Mouse (Mus musculus): ENCODE results near the gene Plin4. TPM values are rescaled to one million over a fixed set of nuclear protein-coding genes. Genes with fewer than 3 reads are reported as not detected.
"Not testable (repeated sequence)": the region's sequence is repeated elsewhere in the genome, so short reads cannot be mapped to it uniquely, and the experiment has no call there.

Gene Plin4
- total RNA-seq, 1 experiment from 2014 or later, result not detected

GRCm38 (mm10) chr17:56069066-56069465, 40.5 kb downstream of the Plin4 start:
- no peak for ATAC-seq (replicated peaks; ENCODE audit: low read depth, poor library complexity, severe bottlenecking)

- no peak for ATAC-seq (replicated peaks; ENCODE audit: low read depth, poor library complexity, severe bottlenecking)
Observed at GRCm38 (mm10) chr17:56066451-56066850, 43.2 kb downstream of the Plin4 start.

- ATAC-seq (replicated peaks; ENCODE audit: low read depth, poor library complexity, severe bottlenecking), result not testable (repeated sequence)
Observed at GRCm38 (mm10) chr17:56065715-56066114, 43.9 kb downstream of the Plin4 start.

GRCm38 (mm10) chr17:56062081-56062480, 47.5 kb downstream of the Plin4 start:
- ATAC-seq (replicated peaks; ENCODE audit: low read depth, poor library complexity, severe bottlenecking), result no peak

GRCm38 (mm10) chr17:56057381-56058120, 52.1 kb downstream of the Plin4 start:
- ATAC-seq (replicated peaks; ENCODE audit: low read depth, poor library complexity, severe bottlenecking), result no peak

- ATAC-seq (replicated peaks; ENCODE audit: low read depth, poor library complexity, severe bottlenecking), result no peak
Observed at GRCm38 (mm10) chr17:56055945-56056678, 53.5 kb downstream of the Plin4 start.

GRCm38 (mm10) chr17:56054938-56055337, 54.7 kb downstream of the Plin4 start:
- ATAC-seq (replicated peaks; ENCODE audit: low read depth, poor library complexity, severe bottlenecking), result no peak

- no peak for ATAC-seq (replicated peaks; ENCODE audit: low read depth, poor library complexity, severe bottlenecking)
Observed at GRCm38 (mm10) chr17:56051369-56051768, 58.2 kb downstream of the Plin4 start.

Other genes with a start within 250 kb of the Plin4 start
- gene Zfp119a, start 230.9 kb downstream of the Plin4 start, total RNA-seq (2017), result 7.2 and 10.3 TPM in 2 replicates
- gene Zfp959, start 217.7 kb downstream of the Plin4 start, total RNA-seq (2017), result 13.5 and 22.5 TPM in 2 replicates
- 3.2 and 3.4 TPM in 2 replicates for gene Zfp119b, start 160.3 kb downstream of the Plin4 start, total RNA-seq (2017)
- 7.8 and 9.0 TPM in 2 replicates for gene Ebi3, start 157.2 kb downstream of the Plin4 start, total RNA-seq (2017)
- 23.9 and 28.4 TPM in 2 replicates for gene Yju2, start 150.7 kb downstream of the Plin4 start, total RNA-seq (2017)
- not detected in 2 replicates for gene Shd, start 139.3 kb downstream of the Plin4 start, total RNA-seq (2017)
- gene Fsd1, start 123.3 kb downstream of the Plin4 start, total RNA-seq (2017), result not detected in 2 replicates
- 0.53 TPM in 1 of 2 replicates, not detected in the other for gene Stap2, start 104.2 kb downstream of the Plin4 start, total RNA-seq (2017)
- 33.4 and 70.7 TPM in 2 replicates for gene Mpnd, start 104.1 kb downstream of the Plin4 start, total RNA-seq (2017)
- 27.9 and 30.1 TPM in 2 replicates for gene Sh3gl1, start 73.2 kb downstream of the Plin4 start, total RNA-seq (2017)
- 33.6 and 35.6 TPM in 2 replicates for gene Chaf1a, start 69.4 kb downstream of the Plin4 start, total RNA-seq (2017)
- 20.0 and 28.2 TPM in 2 replicates for gene Ubxn6, start 34.8 kb downstream of the Plin4 start, total RNA-seq (2017)
- gene Hdgfl2, start 30.2 kb downstream of the Plin4 start, total RNA-seq (2017), result 70.4 and 79.9 TPM in 2 replicates
- not detected in 2 replicates for gene Plin5, start 7.8 kb upstream of the Plin4 start, total RNA-seq (2017)
- gene Lrg1, start 12.2 kb upstream of the Plin4 start, total RNA-seq (2017), result 0.14 TPM in 1 of 2 replicates, not detected in the other
- 2.8 TPM in 2 replicates for gene Sema6b, start 30.5 kb upstream of the Plin4 start, total RNA-seq (2017)
- 3.2 and 3.7 TPM in 2 replicates for gene Tnfaip8l1, start 52.7 kb upstream of the Plin4 start, total RNA-seq (2017)
- 28.4 and 33.3 TPM in 2 replicates for gene Mydgf, start 74.1 kb upstream of the Plin4 start, total RNA-seq (2017)
- 13.8 and 14.1 TPM in 2 replicates for gene Dpp9, start 109.1 kb upstream of the Plin4 start, total RNA-seq (2017)
- gene Fem1a, start 147.0 kb upstream of the Plin4 start, total RNA-seq (2017), result 15.1 and 17.1 TPM in 2 replicates
- gene Ticam1, start 167.0 kb upstream of the Plin4 start, total RNA-seq (2017), result 4.1 and 4.6 TPM in 2 replicates
- 8.7 and 11.6 TPM in 2 replicates for gene Plin3, start 183.1 kb upstream of the Plin4 start, total RNA-seq (2017)
- not detected in 2 replicates for gene Arrdc5, start 190.5 kb upstream of the Plin4 start, total RNA-seq (2017)
- gene Uhrf1, start 193.5 kb upstream of the Plin4 start, total RNA-seq (2017), result 142 and 165 TPM in 2 replicates
- 7.2 and 17.0 TPM in 2 replicates for gene Kdm4b, start 216.3 kb upstream of the Plin4 start, total RNA-seq (2017)

Measured in common myeloid progenitor, adult 5-6 weeks (primary cell).